Mouse (Mus musculus) heart, adult 8-10 months (tissue): ENCODE measurements around the gene Olfr1241. TPM values are rescaled to one million over a fixed set of nuclear protein-coding genes. Genes with fewer than 3 reads are reported as not detected.

Experiments used
- DNase-seq: peaks from one replicate; pipeline ENCODE4 v3.0.0; 2022; ENCODE audit warnings: low spot score
- total RNA-seq, 4 experiments: library from RNA; stranded (reverse); gene quantifications; 2 replicates each; pipeline ENCODE4 v1.2.4; 2022

Gene Olfr1241
- not detected for total RNA-seq

- no peak for DNase-seq
Measured at GRCm38 (mm10) chr2:89487026-89487425, at the start of gene Olfr1241. Olfr1241 (minus strand) TSS chr2:89487126.

GRCm38 (mm10) chr2:89531387-89531786, 44.5 kb upstream of the Olfr1241 start, which contains the start of gene Olfr1243:
Olfr1243 (minus strand) TSS chr2:89531487.
- DNase-seq, result no peak

GRCm38 (mm10) chr2:89498235-89498634, 11.3 kb upstream of the Olfr1241 start, which contains the start of gene Olfr1242:
Olfr1242 (minus strand) TSS chr2:89498335.
- DNase-seq, result no peak

- DNase-seq, result no peak
Measured at GRCm38 (mm10) chr2:89442900-89443299, 44.0 kb downstream of the Olfr1241 start, which contains the start of gene Olfr1240. Olfr1240 (minus strand) TSS chr2:89443000.

Other genes starting within 250 kb of the Olfr1241 start
- gene Olfr1228, start 233.1 kb downstream of the Olfr1241 start, total RNA-seq, result not detected
- gene Olfr1229, start 199.1 kb downstream of the Olfr1241 start, total RNA-seq, result not detected
- gene Olfr1230, start 189.9 kb downstream of the Olfr1241 start, total RNA-seq, result not detected
- not detected for gene Olfr1231, start 180.1 kb downstream of the Olfr1241 start, total RNA-seq
- not detected for gene Olfr1232, start 157.5 kb downstream of the Olfr1241 start, total RNA-seq
- gene Olfr1233, start 144.7 kb downstream of the Olfr1241 start, total RNA-seq, result not detected
- not detected for gene Olfr1234, start 122.3 kb downstream of the Olfr1241 start, total RNA-seq
- not detected for gene Olfr1238, start 77.5 kb downstream of the Olfr1241 start, total RNA-seq
- gene Olfr1239, start 66.7 kb downstream of the Olfr1241 start, total RNA-seq, result not detected
- not detected for gene Olfr1240, start 44.1 kb downstream of the Olfr1241 start, total RNA-seq
- gene Olfr1242, start 11.2 kb upstream of the Olfr1241 start, total RNA-seq, result not detected
- gene Olfr1243, start 44.4 kb upstream of the Olfr1241 start, total RNA-seq, result not detected
- gene Olfr1245, start 91.3 kb upstream of the Olfr1241 start, total RNA-seq, result not detected
- gene Olfr1246, start 106.0 kb upstream of the Olfr1241 start, total RNA-seq, result not detected
- not detected for gene Olfr1247, start 127.0 kb upstream of the Olfr1241 start, total RNA-seq
- not detected for gene Olfr1248, start 131.1 kb upstream of the Olfr1241 start, total RNA-seq
- gene Olfr1249, start 147.9 kb upstream of the Olfr1241 start, total RNA-seq, result not detected
- gene Olfr1250, start 174.3 kb upstream of the Olfr1241 start, total RNA-seq, result not detected
- not detected for gene Olfr1251, start 184.8 kb upstream of the Olfr1241 start, total RNA-seq
- gene Olfr1252, start 237.9 kb upstream of the Olfr1241 start, total RNA-seq, result not detected